Mouse (Mus musculus) adrenal gland (tissue): ENCODE measurements around the gene Trim54.

ENCODE experiments used
- intact Hi-C: fragments of 180-260 bp; cut with DNase I; formaldehyde crosslinking; loops from one replicate; pipeline ENCODE4 v1.15.1; 2025

Trim54 gene

DNA sequence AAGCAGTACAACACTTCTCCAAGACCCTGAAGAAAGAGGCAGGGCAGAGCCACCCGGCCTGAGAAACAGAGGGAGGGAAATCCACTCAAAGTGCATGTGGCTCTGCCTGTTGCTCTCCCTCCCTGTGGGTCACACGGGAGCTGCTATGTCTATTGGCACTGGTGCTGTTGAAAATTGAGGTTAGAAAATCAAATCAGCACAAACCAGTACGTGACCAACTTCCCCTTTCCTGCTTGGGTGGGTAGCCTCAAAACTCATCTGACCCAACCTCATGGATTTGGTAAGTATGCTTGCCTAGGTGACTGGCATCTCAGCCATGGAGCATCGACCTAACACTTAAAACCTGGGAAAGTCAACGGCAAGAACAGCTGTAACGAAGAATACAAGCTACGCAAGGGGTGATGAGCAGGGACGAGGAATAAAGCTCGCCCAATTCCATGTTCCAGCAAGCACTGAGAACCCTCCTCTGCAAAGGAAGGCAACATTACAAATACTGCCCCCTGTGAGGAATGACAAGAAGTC is 10.6 kb upstream of the Trim54 start, which contains the start of gene Dnajc5g:
TSS of gene Dnajc5g (plus strand) at position 472 of the 522 bp plus-strand sequence.
- intact Hi-C loops = no loop called here

GRCm38 (mm10) chr5:31108000-31108490 is 8.5 kb upstream of the Trim54 start, which contains the start of gene Slc30a3:
Slc30a3 (minus strand) TSS chr5:31108237.
- intact Hi-C loops = no loop called here

DNA sequence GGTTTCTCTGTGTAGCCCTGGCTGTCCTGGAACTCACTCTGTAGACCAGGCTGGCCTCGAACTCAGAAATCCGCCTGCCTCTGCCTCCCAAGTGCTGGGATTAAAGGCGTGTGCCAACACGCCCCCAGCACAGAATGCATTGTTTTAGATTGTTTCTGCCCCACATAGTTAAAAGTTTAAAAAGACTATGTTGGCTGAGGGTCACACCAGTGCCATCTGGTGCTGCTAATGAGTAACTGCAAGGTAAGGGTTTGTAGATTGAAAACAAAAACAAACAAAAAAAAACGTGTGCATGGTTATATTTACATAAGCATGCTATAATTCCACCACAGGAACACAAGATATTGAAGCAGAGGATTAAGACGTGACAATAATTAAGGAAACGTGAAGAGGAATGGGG is 5.7 kb upstream of the Trim54 start:
- intact Hi-C loops = no loop called here

GRCm38 (mm10) chr5:31116912-31117311 is 400 bp downstream of the Trim54 start:
- intact Hi-C loops = no loop called here

GRCm38 (mm10) chr5:31121111-31121510 is 4.6 kb downstream of the Trim54 start:
- intact Hi-C loops = no loop called here

DNA sequence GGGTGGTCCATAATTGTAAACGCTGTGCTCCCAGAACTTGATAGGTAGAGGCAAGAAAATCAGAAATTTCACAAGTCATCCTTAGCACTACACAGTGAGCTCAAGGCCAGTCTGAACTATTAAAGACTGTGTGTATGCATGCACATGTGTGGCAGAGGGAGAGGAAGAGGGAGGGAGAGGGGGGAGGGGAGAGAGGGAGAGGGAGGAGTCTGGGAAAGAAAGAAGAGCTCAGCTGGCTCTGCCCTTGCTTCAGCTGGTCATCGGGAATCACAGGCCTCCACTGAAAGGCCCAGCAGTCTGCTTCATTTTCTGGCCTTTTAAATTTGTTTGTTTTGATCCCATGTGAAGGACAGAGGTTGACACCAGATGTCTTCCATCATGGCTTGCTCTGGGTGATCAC is 7.0 kb downstream of the Trim54 start:
- intact Hi-C loops = no loop called here

- intact Hi-C loops = no loop called here
Measured at GRCm38 (mm10) chr5:31126050-31126449, 9.5 kb downstream of the Trim54 start.

GRCm38 (mm10) chr5:31136730-31137424 is 20.4 kb downstream of the Trim54 start:
- intact Hi-C loops = no loop called here

- intact Hi-C loops = no loop called here
Measured at GRCm38 (mm10) chr5:31137658-31138057, 21.1 kb downstream of the Trim54 start.

- intact Hi-C loops = no loop called here
Measured at GRCm38 (mm10) chr5:31138241-31138967, 21.9 kb downstream of the Trim54 start, which contains the start of gene Ucn. Ucn (minus strand) TSS chr5:31138829.

GRCm38 (mm10) chr5:31138968-31139425 is 22.5 kb downstream of the Trim54 start:
- intact Hi-C loops = no loop called here

- intact Hi-C loops = no loop called here
Measured at GRCm38 (mm10) chr5:31149781-31150180, 33.3 kb downstream of the Trim54 start.

DNA sequence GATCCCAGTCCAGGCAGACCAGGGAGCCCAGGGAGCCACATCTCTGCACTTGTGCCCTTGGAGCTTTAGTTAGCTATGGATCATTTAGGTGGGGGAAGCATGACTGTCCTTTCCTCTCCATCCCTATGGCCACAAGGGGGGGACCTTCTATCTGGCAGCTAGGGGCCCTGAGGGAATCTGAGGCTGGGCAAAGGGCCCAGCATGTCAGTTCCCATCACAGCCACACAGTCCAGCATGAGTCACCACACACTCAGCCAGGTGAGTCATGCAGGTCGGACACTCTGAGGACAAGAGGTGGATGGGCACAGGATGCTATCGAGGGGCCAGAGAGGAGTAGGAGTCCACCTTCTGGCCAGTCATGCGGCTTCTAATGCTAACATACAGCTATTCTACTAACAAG is 35.2 kb downstream of the Trim54 start:
- intact Hi-C loops = no loop called here

GRCm38 (mm10) chr5:31153516-31154151 is 37.1 kb downstream of the Trim54 start:
- intact Hi-C loops = no loop called here

GRCm38 (mm10) chr5:31154152-31154553 is 37.6 kb downstream of the Trim54 start, which contains the start of gene Mpv17:
Mpv17 (minus strand) TSS chr5:31154251.
- intact Hi-C loops = no loop called here

DNA sequence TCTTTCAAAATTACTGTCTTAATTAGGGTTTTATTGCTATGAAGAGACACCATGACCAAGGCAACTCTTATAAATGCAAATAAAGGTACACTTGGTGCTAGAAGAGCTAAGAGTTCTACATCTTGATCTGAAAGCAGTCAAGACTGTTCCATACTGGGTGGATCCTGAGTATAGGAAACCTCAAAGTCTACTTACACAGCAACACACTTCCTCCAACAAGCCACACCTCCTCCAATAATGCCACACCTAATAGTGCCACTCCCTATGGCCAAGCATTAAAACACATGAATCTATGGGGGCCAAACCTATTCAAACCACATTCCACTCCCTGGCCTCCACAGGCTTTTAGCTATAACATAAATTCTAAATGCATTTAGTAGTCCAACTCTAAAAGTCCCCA is 46.0 kb downstream of the Trim54 start:
- intact Hi-C loops = no loop called here

DNA sequence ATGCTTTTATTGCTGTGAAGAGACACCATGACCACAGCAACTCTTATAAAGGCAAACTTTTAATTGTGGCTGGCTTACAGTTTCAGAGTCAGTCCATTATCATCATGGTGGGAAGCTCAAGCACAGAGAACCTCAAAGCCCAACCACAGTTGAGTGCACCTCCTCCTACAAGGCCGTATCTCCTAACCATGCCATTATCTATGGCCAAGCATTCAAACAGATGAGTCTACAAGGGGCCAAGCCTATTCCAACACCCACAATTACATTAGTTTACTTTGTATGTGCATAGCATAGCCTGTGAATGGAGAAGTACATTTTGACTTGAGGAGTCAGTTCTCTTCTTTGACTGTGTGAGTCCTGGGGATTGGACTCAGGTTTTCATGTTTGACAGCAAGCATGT is 48.4 kb downstream of the Trim54 start:
- intact Hi-C loops = no loop called here

GRCm38 (mm10) chr5:31168630-31169029 is 52.1 kb downstream of the Trim54 start:
- intact Hi-C loops = no loop called here

DNA sequence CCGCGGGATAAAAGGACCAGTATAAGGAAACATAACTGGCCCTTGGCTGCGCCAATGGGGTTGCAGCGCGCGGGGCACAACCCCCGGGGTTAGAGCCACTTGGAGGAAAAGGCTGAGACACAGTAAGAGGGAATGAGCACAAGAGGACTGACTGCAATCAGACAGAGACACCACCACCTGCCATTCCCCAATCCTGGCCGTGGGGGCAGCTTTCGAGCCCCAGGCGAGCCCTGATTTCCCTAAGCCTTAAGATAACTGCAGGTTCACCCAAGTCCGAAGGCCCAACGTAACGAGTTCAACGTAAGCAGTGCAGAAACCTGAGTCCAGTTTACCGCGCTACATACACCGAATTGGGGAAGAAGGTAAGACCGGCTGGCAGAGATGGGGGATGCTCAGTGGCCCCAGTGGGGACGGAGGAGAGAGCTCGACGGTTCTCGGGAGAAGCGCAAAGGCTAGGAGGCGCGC is 62.8 kb downstream of the Trim54 start:
- intact Hi-C loops = no loop called here

GRCm38 (mm10) chr5:31179766-31180630 is 63.5 kb downstream of the Trim54 start, which contains the start of the genes Gm29609 and Gtf3c2:
Gm29609 (minus strand) TSS chr5:31179911.
Gtf3c2 (minus strand) TSS chr5:31180144.
- intact Hi-C loops = loop anchor here (10.0 kb wide), 1 partner anchor 145 kb away; no protein-coding TSS in a partner anchor
